Mouse (Mus musculus): ENCODE measurements around the gene Trio. TPM values are rescaled to one million over a fixed set of nuclear protein-coding genes. Genes with fewer than 3 reads are reported as not detected.

The Trio gene
- polyA plus RNA-seq, 1 experiment from 2014 or later = 28.9 TPM

- ATAC-seq (ENCODE audit: insufficient read depth) (no peak), DNase-seq (peak; percentile 64)
- Histone ChIP-seq H3K27ac (ENCODE audit: low read depth) (0 out of 2 replicates have a peak overlapping the region, but pooled peaks have one; percentile 36), H3K9ac (no peak overlapping the region), H3K4me1 (ENCODE audit: insufficient read depth) (no peaks in the 10 kb centered on the region), H3K9me3 (ENCODE audit: low read depth, low read length) (no peaks in the 10 kb centered on the region), H3K4me3 (ENCODE audit: low read depth, low read length) (no peak overlapping the region), H3K36me3 (ENCODE audit: insufficient read depth) (no peaks in the 10 kb centered on the region), H3K4me2 (0 out of 2 replicates have a peak overlapping the region, but pooled peaks have one; percentile 10), H3K27me3 (ENCODE audit: insufficient read depth, low read length) (no peaks in the 10 kb centered on the region)
- WGBS = 23% methylated on average over 9 of the region's 9 CpGs
- TF ChIP-seq CTCF (IDR thresholded peaks at IDR 0.05; ENCODE audit: low read depth) = no peak
Measured at GRCm38 (mm10) chr15:27682619-27683018, 343.0 kb downstream of the Trio start.

GRCm38 (mm10) chr15:27681419-27682187 is 344.0 kb downstream of the Trio start, which contains the start of gene Otulinl:
TSS of gene Otulinl (minus strand) at chr15:27681579.
- DNase-seq (peak; percentile 97), ATAC-seq (ENCODE audit: insufficient read depth) (peak; percentile 99)
- Histone ChIP-seq H3K9ac (peak within 1 kb of the TSS; percentile 62), H3K36me3 (ENCODE audit: insufficient read depth) (no peaks in the 10 kb centered on the region), H3K4me1 (ENCODE audit: insufficient read depth) (no peaks in the 10 kb centered on the region), H3K27me3 (ENCODE audit: insufficient read depth, low read length) (no peaks in the 10 kb centered on the region), H3K4me3 (ENCODE audit: low read depth, low read length) (peak within 1 kb of the TSS; percentile 69), H3K27ac (ENCODE audit: low read depth) (0 out of 2 replicates have a peak within 1 kb of the TSS, but pooled peaks have one; percentile 24), H3K4me2 (peak within 1 kb of the TSS; percentile 90), H3K9me3 (ENCODE audit: low read depth, low read length) (no peaks in the 10 kb centered on the region)
- under 1% methylated on average over 59 of the region's 59 CpGs for WGBS
- TF ChIP-seq CTCF (IDR thresholded peaks at IDR 0.05; ENCODE audit: low read depth) = no peak

- WGBS = 3% methylated on average over 28 of the region's 28 CpGs
- Histone ChIP-seq H3K36me3 (ENCODE audit: insufficient read depth) (no peaks in the 10 kb centered on the region), H3K4me1 (ENCODE audit: insufficient read depth) (no peaks in the 10 kb centered on the region), H3K4me3 (ENCODE audit: low read depth, low read length) (peak overlapping the region; percentile 69), H3K9me3 (ENCODE audit: low read depth, low read length) (no peaks in the 10 kb centered on the region), H3K27ac (ENCODE audit: low read depth) (no peak overlapping the region), H3K9ac (peak overlapping the region; percentile 62), H3K4me2 (peak overlapping the region; percentile 90), H3K27me3 (ENCODE audit: insufficient read depth, low read length) (no peaks in the 10 kb centered on the region)
- TF ChIP-seq CTCF (IDR thresholded peaks at IDR 0.05; ENCODE audit: low read depth) = no peak
- ATAC-seq (ENCODE audit: insufficient read depth) = no peak; the same call in none of the 2 replicates
- peak; percentile 32 for DNase-seq
Measured at GRCm38 (mm10) chr15:27680997-27681396, 344.7 kb downstream of the Trio start.

Other genes starting within 250 kb of the Trio start
- gene Dnah5, start 177.9 kb upstream of the Trio start, polyA plus RNA-seq (2014; fragmentation: Nextera tagmentation; extraction: Ambion mirVana) = 0.01 TPM in 1 of 2 replicates, not detected in the other